Mouse (Mus musculus) megakaryocyte, embryonic 14.5 days (primary cell): ENCODE results near the gene Tomm40l. TPM values are rescaled to one million over a fixed set of nuclear protein-coding genes. Genes with fewer than 3 reads are reported as not detected.

Experiments
- H3K27me3 ChIP-seq: replicated peaks from 2 replicates; pipeline ENCODE3; 2012; ENCODE audit warnings: inconsistent platforms
- H3K36me3 ChIP-seq: replicated peaks from 2 replicates; pipeline ENCODE3; 2012; ENCODE audit warnings: low read length, inconsistent platforms, mixed read lengths
- H3K4me1 ChIP-seq: 2 replicates; pipeline ENCODE4 v1.6.1; 2012; ENCODE audit warnings: inconsistent platforms
- H3K4me3 ChIP-seq: replicated peaks from 2 replicates; pipeline ENCODE3; 2012; ENCODE audit warnings: moderate library complexity, mild to moderate bottlenecking, inconsistent platforms
- H3K9me3 ChIP-seq: 2 replicates; pipeline ENCODE4 v1.6.1; 2012; ENCODE audit warnings: inconsistent platforms
- FLI1 ChIP-seq: IDR thresholded peaks from 2 replicates; pipeline ENCODE4 v1.6.1; 2012; ENCODE audit warnings: low read length, inconsistent platforms, mixed read lengths
- GATA1 ChIP-seq: IDR thresholded peaks from 3 replicates; pipeline ENCODE4 v1.6.1; 2012; ENCODE audit warnings: mixed read lengths, low read length, inconsistent platforms, borderline replicate concordance
- polyA plus RNA-seq: library from polyadenylated mRNA; stranded (reverse); fragments of >175 nt; gene quantifications from 2 replicates; pipeline ENCODE4 v1.2.3, GENCODE M21; 2012; ENCODE audit warnings: low replicate concordance; ENCODE audit not compliant: insufficient read depth

Gene Tomm40l
- polyA plus RNA-seq, 1 experiment, result 24.1 TPM

- H3K9me3 ChIP-seq, result no peaks in the 10 kb centered on the region
- H3K4me3 ChIP-seq, result no peak overlapping the region
- peaks cover 50% of the 10 kb centered on the region for H3K4me1 ChIP-seq
- H3K27me3 ChIP-seq, result no peaks in the 10 kb centered on the region
- peaks cover 63% of the 10 kb centered on the region for H3K36me3 ChIP-seq
- TF ChIP-seq FLI1, result no peak
- TF ChIP-seq GATA1, result no peak
Observed at GRCm38 (mm10) chr1:171229750-171230149, 7.4 kb upstream of the Tomm40l start.

GRCm38 (mm10) chr1:171227879-171228278 is 5.6 kb upstream of the Tomm40l start:
- H3K9me3 ChIP-seq, result no peaks in the 10 kb centered on the region
- no peak overlapping the region for H3K4me3 ChIP-seq
- TF ChIP-seq FLI1 (no peak), GATA1 (no peak)
- no peaks in the 10 kb centered on the region for H3K27me3 ChIP-seq
- H3K4me1 ChIP-seq, result peaks cover 39% of the 10 kb centered on the region
- peaks cover 55% of the 10 kb centered on the region for H3K36me3 ChIP-seq

GRCm38 (mm10) chr1:171226780-171227179 is 4.5 kb upstream of the Tomm40l start:
- Histone ChIP-seq H3K9me3 (no peaks in the 10 kb centered on the region), H3K4me1 (peaks cover 32% of the 10 kb centered on the region)
- TF ChIP-seq GATA1 (no peak), FLI1 (no peak)

GRCm38 (mm10) chr1:171224857-171225256 is 2.5 kb upstream of the Tomm40l start, which contains the start of gene Apoa2:
Gene Apoa2, plus strand, starts transcription at chr1:171225054.
- H3K4me1 ChIP-seq, result peaks cover 30% of the 10 kb centered on the region

More at GRCm38 (mm10) chr1:171226780-171227179, 4.5 kb upstream of the Tomm40l start:
- Histone ChIP-seq H3K27me3 (no peaks in the 10 kb centered on the region), H3K4me3 (no peak overlapping the region), H3K36me3 (peaks cover 55% of the 10 kb centered on the region)

GRCm38 (mm10) chr1:171223796-171224195 is 1.5 kb upstream of the Tomm40l start:
- Histone ChIP-seq H3K36me3 (peaks cover 53% of the 10 kb centered on the region), H3K4me1 (peaks cover 30% of the 10 kb centered on the region), H3K9me3 (no peaks in the 10 kb centered on the region), H3K27me3 (no peaks in the 10 kb centered on the region), H3K4me3 (no peak overlapping the region)
- no peak for TF ChIP-seq GATA1
- no peak for TF ChIP-seq FLI1

More at GRCm38 (mm10) chr1:171224857-171225256, 2.5 kb upstream of the Tomm40l start, which contains the start of gene Apoa2:
- TF ChIP-seq FLI1, result no peak
- TF ChIP-seq GATA1, result no peak
- Histone ChIP-seq H3K9me3 (no peaks in the 10 kb centered on the region), H3K27me3 (no peaks in the 10 kb centered on the region), H3K36me3 (peaks cover 51% of the 10 kb centered on the region), H3K4me3 (no peak within 1 kb of the TSS)

- H3K4me3 ChIP-seq, result peak overlapping the region; percentile 93
- no peaks in the 10 kb centered on the region for H3K9me3 ChIP-seq
- no peaks in the 10 kb centered on the region for H3K27me3 ChIP-seq
- peaks cover 53% of the 10 kb centered on the region for H3K36me3 ChIP-seq
- H3K4me1 ChIP-seq, result peaks cover 30% of the 10 kb centered on the region
- no peak for TF ChIP-seq GATA1
- no peak for TF ChIP-seq FLI1
Observed at GRCm38 (mm10) chr1:171223168-171223567, 854 bp upstream of the Tomm40l start.

GRCm38 (mm10) chr1:171221281-171222193 is 777 bp downstream of the Tomm40l start:
- Histone ChIP-seq H3K4me3 (peak overlapping the region; percentile 93), H3K4me1 (peaks cover 33% of the 10 kb centered on the region)
- TF ChIP-seq GATA1 (no peak), FLI1 (no peak)

GRCm38 (mm10) chr1:171220871-171221270 is 1.4 kb downstream of the Tomm40l start:
- Histone ChIP-seq H3K27me3 (peaks cover 2% of the 10 kb centered on the region), H3K4me3 (peak overlapping the region; percentile 93), H3K9me3 (no peaks in the 10 kb centered on the region), H3K4me1 (peaks cover 36% of the 10 kb centered on the region), H3K36me3 (peaks cover 47% of the 10 kb centered on the region)
- no peak for TF ChIP-seq FLI1
- no peak for TF ChIP-seq GATA1

More at GRCm38 (mm10) chr1:171221281-171222193, 777 bp downstream of the Tomm40l start:
- Histone ChIP-seq H3K9me3 (no peaks in the 10 kb centered on the region), H3K36me3 (peaks cover 52% of the 10 kb centered on the region), H3K27me3 (no peaks in the 10 kb centered on the region)

- Histone ChIP-seq H3K4me3 (no peak overlapping the region), H3K9me3 (no peaks in the 10 kb centered on the region), H3K4me1 (peaks cover 37% of the 10 kb centered on the region), H3K27me3 (peaks cover 14% of the 10 kb centered on the region), H3K36me3 (peaks cover 37% of the 10 kb centered on the region)
- no peak for TF ChIP-seq GATA1
- no peak for TF ChIP-seq FLI1
Observed at GRCm38 (mm10) chr1:171216241-171216955, 5.9 kb downstream of the Tomm40l start.

- peaks cover 18% of the 10 kb centered on the region for H3K36me3 ChIP-seq
Observed at GRCm38 (mm10) chr1:171213801-171214496, 8.4 kb downstream of the Tomm40l start, which contains the start of gene Nr1i3. Gene Nr1i3, plus strand, starts transcription at chr1:171213970.

More at GRCm38 (mm10) chr1:171213801-171214496, 8.4 kb downstream of the Tomm40l start, which contains the start of gene Nr1i3:
- H3K27me3 ChIP-seq, result peaks cover 14% of the 10 kb centered on the region
- H3K4me1 ChIP-seq, result peaks cover 48% of the 10 kb centered on the region
- TF ChIP-seq GATA1 (no peak), FLI1 (no peak)
- no peaks in the 10 kb centered on the region for H3K9me3 ChIP-seq
- no peak within 1 kb of the TSS for H3K4me3 ChIP-seq
